Mouse (Mus musculus) testis, adult 2 months (tissue): ENCODE measurements around the gene Gga2.

Experiments
- CTCF ChIP-seq: fragments of 200-500 bp; IDR thresholded peaks from 2 replicates; pipeline ENCODE4 v1.5.1; 2012; ENCODE audit warnings: low read depth, mild to moderate bottlenecking, inconsistent platforms, low read length, moderate library complexity; ENCODE audit not compliant: control insufficient read depth, insufficient read depth, insufficient replicate concordance
- POLR2A ChIP-seq: fragments of 200-500 bp; IDR thresholded peaks from 2 replicates; pipeline ENCODE4 v1.6.1; 2012; ENCODE audit warnings: low read depth, mild to moderate bottlenecking, inconsistent platforms, low read length, moderate library complexity; ENCODE audit not compliant: control insufficient read depth

DNA sequence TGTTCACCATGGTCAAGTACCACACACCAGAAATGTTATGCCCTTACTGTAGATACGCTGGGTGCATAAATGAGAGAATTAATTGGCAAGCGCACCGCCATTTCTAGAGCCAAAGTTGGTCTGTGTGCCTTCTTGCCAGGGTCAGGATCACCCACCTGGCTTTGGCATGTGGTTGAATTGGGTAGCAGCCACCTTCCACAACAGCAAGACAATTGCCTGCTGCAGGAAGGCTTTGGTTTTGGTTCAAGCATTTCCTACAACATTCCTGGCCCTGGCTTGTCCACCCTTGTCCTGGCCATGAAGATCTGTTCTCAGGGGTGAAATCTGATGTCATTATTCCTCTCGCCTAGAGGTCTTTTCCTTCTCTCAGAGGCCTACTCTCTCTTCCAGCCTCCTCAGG is 8.7 kb downstream of the Gga2 start:
- TF ChIP-seq CTCF (no peak), POLR2A (no peak)
